Mouse (Mus musculus): Measurements from ENCODE around the gene Chd2.

DNA sequence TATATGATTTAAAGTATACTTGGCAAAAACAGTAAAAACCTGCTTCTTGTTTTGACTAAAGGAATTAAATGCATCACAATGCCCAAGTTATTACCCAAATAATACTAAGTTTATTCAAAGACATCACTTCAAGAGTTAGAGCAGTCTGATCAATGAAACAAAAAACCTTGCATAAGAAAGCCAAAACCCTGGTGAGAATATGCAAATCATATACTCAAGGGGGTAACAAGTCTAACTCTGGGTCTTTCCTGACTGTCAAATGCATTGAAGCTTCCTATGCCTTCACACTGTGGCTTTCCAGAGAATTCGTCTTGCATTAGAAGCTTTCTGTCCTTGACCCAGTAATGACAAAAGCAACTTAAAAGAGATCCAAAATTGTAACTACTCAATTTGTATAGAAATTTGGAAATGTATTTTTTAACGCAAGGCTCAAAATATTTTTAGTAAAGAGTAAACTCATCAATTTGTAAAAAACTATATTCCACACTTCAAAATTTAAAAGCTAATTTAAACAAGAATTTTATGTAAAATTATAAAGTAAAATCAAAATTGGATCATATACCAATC is 2.4 kb downstream of the Chd2 start:
- TF ChIP-seq CTCF (IDR thresholded peaks at IDR 0.05; ENCODE audit: control insufficient read depth, insufficient read depth, insufficient read length) (no peak), MYOG (IDR thresholded peaks at IDR 0.05; ENCODE audit: control insufficient read depth, extremely low read depth, insufficient read length) (no peak)
